Mouse (Mus musculus): ENCODE measurements around the gene Rnf2.
"Not testable (repeated sequence)": the region's sequence is repeated elsewhere in the genome, so short reads cannot be mapped to it uniquely, and the experiment has no call there.

DNA sequence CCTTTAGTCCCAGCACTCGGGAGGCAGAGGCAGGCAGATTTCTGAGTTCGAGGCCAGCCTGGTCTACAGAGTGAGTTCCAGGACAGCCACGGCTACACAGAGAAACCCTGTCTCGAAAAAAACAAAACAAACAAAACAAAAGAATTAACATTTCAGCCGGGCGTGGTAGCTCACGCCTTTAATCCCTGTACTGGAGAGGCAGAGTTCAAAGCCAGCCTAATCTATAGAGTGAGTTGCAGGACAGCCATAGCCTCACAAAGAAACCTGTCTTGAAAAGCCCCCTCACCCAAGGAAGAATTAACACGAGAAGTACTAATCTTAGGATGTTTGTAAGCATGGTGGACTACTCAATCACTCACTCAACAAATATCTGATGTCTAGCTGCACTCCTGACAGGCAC lies 28.4 kb downstream of the Rnf2 start:
- TF ChIP-seq CTCF, POLR2A (IDR thresholded peaks at IDR 0.05; ENCODE audit: insufficient read depth, low read depth, low read length): not testable (repeated sequence)
